Mouse (Mus musculus) lung, embryonic 15.5 days (tissue): ENCODE data around the gene Gm9913. TPM values are rescaled to one million over a fixed set of nuclear protein-coding genes. Genes with fewer than 3 reads are reported as not detected.

Experiments
- ATAC-seq: fragments of 200-750 bp; cut with Nextera tagmentation; 2 replicates; pipeline ENCODE4 v1.8.0; 2017; ENCODE audit warnings: moderate number of reproducible peaks, borderline replicate concordance; ENCODE audit not compliant: low FRiP score, low TSS enrichment; ENCODE audit errors: extremely low read depth
- H3K27ac ChIP-seq: fragments of 300-500 bp; sonication (generic); 2 replicates; pipeline ENCODE4 v1.5.1; 2015; ENCODE audit warnings: moderate library complexity, mild to moderate bottlenecking, inconsistent platforms
- H3K27me3 ChIP-seq: fragments of 300-500 bp; sonication (generic); 2 replicates; pipeline ENCODE4 v1.6.1; 2015; ENCODE audit warnings: inconsistent platforms
- H3K36me3 ChIP-seq: fragments of 300-500 bp; sonication (generic); 2 replicates; pipeline ENCODE4 v1.6.1; 2015; ENCODE audit warnings: inconsistent platforms
- H3K4me1 ChIP-seq: fragments of 300-500 bp; sonication (generic); 2 replicates; pipeline ENCODE4 v1.6.1; 2015; ENCODE audit warnings: inconsistent platforms
- H3K4me2 ChIP-seq: fragments of 300-500 bp; sonication (generic); 2 replicates; pipeline ENCODE4 v1.6.1; 2015; ENCODE audit warnings: inconsistent platforms, mild to moderate bottlenecking, moderate library complexity
- H3K4me3 ChIP-seq: fragments of 300-500 bp; sonication (generic); 2 replicates; pipeline ENCODE4 v1.5.1; 2015; ENCODE audit warnings: mild to moderate bottlenecking, inconsistent platforms
- H3K9ac ChIP-seq: fragments of 300-500 bp; sonication (generic); 2 replicates; pipeline ENCODE4 v1.6.1; 2015; ENCODE audit warnings: inconsistent platforms
- H3K9me3 ChIP-seq: fragments of 300-500 bp; sonication (generic); 2 replicates; pipeline ENCODE4 v1.6.1; 2016; ENCODE audit warnings: inconsistent platforms
- WGBS: fragments of 180-500 bp; shearing (Covaris S2); methylation state at CpG from one replicate; pipeline ENCODE4 v1.1.7; 2015; 5-methylcytosine and 5-hydroxymethylcytosine counted together
- polyA plus RNA-seq: library from polyadenylated mRNA; unstranded; fragments of >200 nt; fragmentation: Nextera tagmentation; extraction: Ambion mirVana; gene quantifications from 2 replicates; pipeline ENCODE4 v1.2.1, GENCODE M21; 2015

Gm9913 gene
- polyA plus RNA-seq, 1 experiment from 2014 or later = 0.44 TPM

- no peaks in the 10 kb centered on the region for H3K4me1 ChIP-seq
- 75% methylated on average over 2 of the region's 2 CpGs for WGBS
- no peak overlapping the region for H3K27ac ChIP-seq
- H3K36me3 ChIP-seq = no peaks in the 10 kb centered on the region
- H3K4me3 ChIP-seq = no peak overlapping the region
- no peak overlapping the region for H3K9ac ChIP-seq
- H3K4me2 ChIP-seq = no peak overlapping the region
- H3K9me3 ChIP-seq = no peaks in the 10 kb centered on the region
- H3K27me3 ChIP-seq = no peaks in the 10 kb centered on the region
- no peak for ATAC-seq
Observed at GRCm38 (mm10) chr2:125525484-125525883, 20.6 kb downstream of the Gm9913 start.

DNA sequence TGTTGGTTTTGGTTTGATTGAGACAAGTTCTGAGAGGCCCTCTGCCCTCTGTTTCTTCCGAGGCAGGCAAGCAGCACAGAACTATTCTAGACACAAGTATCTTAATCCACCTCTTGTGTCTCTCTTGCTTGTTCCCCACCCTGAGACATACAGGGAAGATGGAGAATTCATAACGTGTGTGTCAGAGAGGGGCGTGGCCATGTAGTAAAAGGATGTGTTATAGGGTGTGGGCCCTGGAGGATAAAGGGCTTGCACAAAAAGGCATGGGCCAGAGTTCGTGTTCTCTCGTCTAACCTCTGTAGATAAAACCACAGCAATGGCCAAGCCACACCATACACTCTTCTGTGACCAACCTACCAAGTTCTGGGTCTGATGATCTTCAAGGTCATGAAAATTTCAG is 21.7 kb downstream of the Gm9913 start:
- H3K27me3 ChIP-seq = no peaks in the 10 kb centered on the region
- no peak overlapping the region for H3K4me2 ChIP-seq
- H3K9me3 ChIP-seq = no peaks in the 10 kb centered on the region
- H3K27ac ChIP-seq = no peak overlapping the region
- no peak overlapping the region for H3K4me3 ChIP-seq
- ATAC-seq = no peak
- H3K36me3 ChIP-seq = no peaks in the 10 kb centered on the region
- no peaks in the 10 kb centered on the region for H3K4me1 ChIP-seq
- no peak overlapping the region for H3K9ac ChIP-seq
- WGBS = 78% methylated on average over 5 of the region's 5 CpGs

DNA sequence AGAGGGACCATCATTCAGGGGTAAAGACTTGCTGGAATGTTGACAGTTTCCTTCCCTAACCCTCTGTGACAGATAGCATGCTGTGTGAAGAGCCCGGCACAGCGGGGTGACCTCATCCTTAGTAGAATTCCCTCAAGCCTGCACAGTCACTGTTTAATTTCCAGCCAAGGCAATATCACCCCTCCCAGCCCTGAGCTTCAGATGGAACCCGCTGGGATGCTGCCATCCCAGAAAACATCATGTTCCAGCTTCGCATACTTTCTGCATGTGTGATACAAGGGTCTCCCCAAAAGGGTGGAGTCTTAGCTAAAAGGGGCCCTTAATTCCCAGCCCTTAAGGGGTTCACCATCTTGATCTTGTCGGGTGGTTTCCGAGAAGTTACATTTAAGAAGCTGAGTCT is 25.8 kb downstream of the Gm9913 start:
- H3K27me3 ChIP-seq = no peaks in the 10 kb centered on the region
- no peak for ATAC-seq
- no peaks in the 10 kb centered on the region for H3K9me3 ChIP-seq
- 61% methylated on average over 6 of the region's 6 CpGs for WGBS
- H3K4me1 ChIP-seq = no peaks in the 10 kb centered on the region
- no peak overlapping the region for H3K4me3 ChIP-seq
- no peak overlapping the region for H3K9ac ChIP-seq
- H3K4me2 ChIP-seq = no peak overlapping the region
- H3K27ac ChIP-seq = no peak overlapping the region
- no peaks in the 10 kb centered on the region for H3K36me3 ChIP-seq

DNA sequence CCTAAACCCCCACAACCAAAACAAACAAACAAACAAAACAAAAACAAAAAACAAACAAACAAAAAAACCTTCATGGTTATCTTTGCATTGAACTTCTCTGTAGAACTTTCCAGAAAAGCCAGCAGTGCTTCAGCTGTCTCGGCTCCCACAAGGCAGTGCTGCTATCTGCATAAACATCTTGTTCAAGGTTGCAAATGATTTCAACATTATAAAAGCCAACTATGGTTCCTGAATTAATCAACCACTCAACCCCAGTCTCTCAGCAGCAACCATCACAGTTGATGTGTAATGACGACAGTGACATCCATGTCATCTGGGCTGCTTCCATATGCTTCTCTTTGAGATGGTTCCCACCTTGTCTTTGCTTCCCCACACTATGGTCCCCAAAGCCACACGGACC is 34.8 kb downstream of the Gm9913 start:
- H3K27ac ChIP-seq = no peak overlapping the region
- peaks cover 3% of the 10 kb centered on the region; the same call in 1 of the 2 replicates for H3K4me1 ChIP-seq

GRCm38 (mm10) chr2:125540579-125540978 is 35.7 kb downstream of the Gm9913 start:
- H3K4me3 ChIP-seq = no peak overlapping the region
- 72% methylated on average over 7 of the region's 7 CpGs for WGBS

More for the DNA sequence above, 34.8 kb downstream of the Gm9913 start:
- no peak for ATAC-seq
- Histone ChIP-seq H3K4me2 (no peak overlapping the region), H3K9ac (no peak overlapping the region), H3K9me3 (no peaks in the 10 kb centered on the region), H3K4me3 (no peak overlapping the region), H3K36me3 (no peaks in the 10 kb centered on the region), H3K27me3 (no peaks in the 10 kb centered on the region)
- WGBS = 86% methylated on average over 3 of the region's 3 CpGs

GRCm38 (mm10) chr2:125541451-125541850 is 36.6 kb downstream of the Gm9913 start:
- H3K4me3 ChIP-seq = no peak overlapping the region
- H3K27ac ChIP-seq = no peak overlapping the region
- peaks cover 3% of the 10 kb centered on the region; the same call in 1 of the 2 replicates for H3K4me1 ChIP-seq
- WGBS = 54% methylated on average over 7 of the region's 7 CpGs
- no peak overlapping the region for H3K4me2 ChIP-seq
- no peaks in the 10 kb centered on the region for H3K27me3 ChIP-seq
- H3K9me3 ChIP-seq = no peaks in the 10 kb centered on the region
- H3K36me3 ChIP-seq = no peaks in the 10 kb centered on the region
- H3K9ac ChIP-seq = no peak overlapping the region
- no peak for ATAC-seq

More at GRCm38 (mm10) chr2:125540579-125540978, 35.7 kb downstream of the Gm9913 start:
- H3K27me3 ChIP-seq = no peaks in the 10 kb centered on the region
- H3K27ac ChIP-seq = no peak overlapping the region
- H3K9me3 ChIP-seq = no peaks in the 10 kb centered on the region
- H3K36me3 ChIP-seq = no peaks in the 10 kb centered on the region
- peaks cover 3% of the 10 kb centered on the region; the same call in 1 of the 2 replicates for H3K4me1 ChIP-seq
- no peak overlapping the region for H3K9ac ChIP-seq
- no peak for ATAC-seq
- no peak overlapping the region for H3K4me2 ChIP-seq

- Histone ChIP-seq H3K27me3 (no peaks in the 10 kb centered on the region), H3K27ac (no peak overlapping the region), H3K4me3 (no peak overlapping the region), H3K9me3 (no peaks in the 10 kb centered on the region), H3K4me1 (peaks cover 3% of the 10 kb centered on the region; the same call in 1 of the 2 replicates), H3K9ac (no peak overlapping the region), H3K4me2 (no peak overlapping the region), H3K36me3 (no peaks in the 10 kb centered on the region)
- WGBS = 33% methylated on average over 1 of the region's 1 CpGs
- no peak for ATAC-seq
Observed at GRCm38 (mm10) chr2:125543646-125544045, 38.8 kb downstream of the Gm9913 start.

- H3K9me3 ChIP-seq = no peaks in the 10 kb centered on the region
- ATAC-seq = no peak
- H3K4me2 ChIP-seq = no peak overlapping the region
- 82% methylated on average over 3 of the region's 3 CpGs for WGBS
- no peaks in the 10 kb centered on the region for H3K36me3 ChIP-seq
- no peak overlapping the region for H3K9ac ChIP-seq
- H3K4me1 ChIP-seq = peaks cover 3% of the 10 kb centered on the region; the same call in 1 of the 2 replicates
- no peak overlapping the region for H3K4me3 ChIP-seq
- H3K27ac ChIP-seq = no peak overlapping the region
- no peaks in the 10 kb centered on the region for H3K27me3 ChIP-seq
Observed at GRCm38 (mm10) chr2:125544986-125545385, 40.1 kb downstream of the Gm9913 start.

- no peak for ATAC-seq
Observed at GRCm38 (mm10) chr2:125548806-125549578, 44.1 kb downstream of the Gm9913 start.

DNA sequence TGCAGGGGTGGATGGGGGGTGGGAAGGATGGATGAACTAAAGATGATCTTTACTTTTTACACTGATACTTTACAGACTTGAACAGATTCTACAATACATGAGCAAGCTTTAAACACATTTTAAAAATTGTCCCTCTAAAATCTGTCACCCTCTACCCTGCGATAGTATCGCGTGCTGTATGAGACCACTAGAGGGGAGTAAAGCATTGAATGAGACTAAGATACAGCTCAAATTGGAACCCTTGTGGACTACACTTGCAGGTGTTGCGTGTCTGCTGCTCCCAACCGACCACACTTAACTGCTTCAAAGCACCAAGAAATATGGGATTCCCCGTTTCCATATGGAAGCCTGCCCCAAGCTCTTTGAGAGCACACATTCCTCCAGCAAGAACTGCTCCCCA is 50.9 kb downstream of the Gm9913 start:
- Histone ChIP-seq H3K4me2 (no peak overlapping the region), H3K4me1 (no peaks in the 10 kb centered on the region), H3K4me3 (no peak overlapping the region), H3K27me3 (no peaks in the 10 kb centered on the region), H3K36me3 (no peaks in the 10 kb centered on the region), H3K9me3 (no peaks in the 10 kb centered on the region), H3K27ac (no peak overlapping the region), H3K9ac (no peak overlapping the region)
- no peak for ATAC-seq
- 71% methylated on average over 6 of the region's 6 CpGs for WGBS

More at GRCm38 (mm10) chr2:125548806-125549578, 44.1 kb downstream of the Gm9913 start:
- Histone ChIP-seq H3K27ac (no peak overlapping the region), H3K4me3 (no peak overlapping the region), H3K27me3 (no peaks in the 10 kb centered on the region), H3K36me3 (no peaks in the 10 kb centered on the region), H3K9ac (no peak overlapping the region), H3K4me2 (no peak overlapping the region), H3K9me3 (no peaks in the 10 kb centered on the region), H3K4me1 (no peaks in the 10 kb centered on the region)
- 29% methylated on average over 1 of the region's 1 CpGs for WGBS
